Mouse (Mus musculus): ENCODE measurements at regions not wholly inside any gene's neighbourhood (a gene's known extent, or its start where the extent isn't known, plus 50 kb on each side); places are given as distances from the start of the nearest gene placed in this dataset.
"Not testable (repeated sequence)": the region's sequence is repeated elsewhere in the genome, so short reads cannot be mapped to it uniquely, and the experiment has no call there.

GRCm38 (mm10) chr3:40377416-40377815 is 153.7 kb upstream of the Intu start:
- DNase-seq: peak; percentile 42

- no peak for DNase-seq
Observed at GRCm38 (mm10) chr3:40379063-40379462, 152.0 kb upstream of the Intu start.

- DNase-seq: no peak
Observed at GRCm38 (mm10) chr3:40391631-40392030, 139.5 kb upstream of the Intu start.

GRCm38 (mm10) chr3:40398184-40398583 is 132.9 kb upstream of the Intu start:
- DNase-seq: no peak

GRCm38 (mm10) chr3:40403402-40403801 is 127.7 kb upstream of the Intu start:
- no peak for DNase-seq

GRCm38 (mm10) chr3:40405095-40405948 is 125.8 kb upstream of the Intu start:
- no peak for DNase-seq

- no peak for DNase-seq
Observed at GRCm38 (mm10) chr3:40405949-40406236, 125.2 kb upstream of the Intu start.

- no peak for DNase-seq
Observed at GRCm38 (mm10) chr3:40408921-40409488, 122.1 kb upstream of the Intu start.

GRCm38 (mm10) chr3:40410749-40411310 is 120.3 kb upstream of the Intu start:
- no peak for DNase-seq

GRCm38 (mm10) chr3:40425183-40425844 is 105.8 kb upstream of the Intu start:
- DNase-seq: not testable (repeated sequence)

GRCm38 (mm10) chr3:40426070-40426469 is 105.0 kb upstream of the Intu start:
- no peak for DNase-seq

GRCm38 (mm10) chr3:40428021-40428420 is 103.1 kb upstream of the Intu start:
- DNase-seq: peak; percentile 32

- no peak for DNase-seq
Observed at GRCm38 (mm10) chr3:40438251-40438650, 92.8 kb upstream of the Intu start.

- DNase-seq: no peak
Observed at GRCm38 (mm10) chr3:40441092-40442036, 89.7 kb upstream of the Intu start.

GRCm38 (mm10) chr3:40443788-40444595 is 87.1 kb upstream of the Intu start:
- DNase-seq: no peak

- no peak for DNase-seq
Observed at GRCm38 (mm10) chr3:40452958-40453357, 78.1 kb upstream of the Intu start.

GRCm38 (mm10) chr3:40453552-40453951 is 77.5 kb upstream of the Intu start:
- no peak for DNase-seq

GRCm38 (mm10) chr3:40456070-40456469 is 75.0 kb upstream of the Intu start:
- no peak for DNase-seq

- DNase-seq: no peak
Observed at GRCm38 (mm10) chr3:40458490-40458889, 72.6 kb upstream of the Intu start.

GRCm38 (mm10) chr3:40463446-40463845 is 67.6 kb upstream of the Intu start:
- no peak for DNase-seq

GRCm38 (mm10) chr3:40470101-40470500 is 61.0 kb upstream of the Intu start:
- DNase-seq: no peak
